Mouse (Mus musculus) forebrain, embryonic 11.5 days (tissue): ENCODE measurements around the gene Nlrc5. TPM values are rescaled to one million over a fixed set of nuclear protein-coding genes. Genes with fewer than 3 reads are reported as not detected.
A peak's percentile ranks its signal among the peaks of the same experiment; 100 is the strongest.

ENCODE experiments used
- ATAC-seq: fragments of 200-750 bp; cut with Nextera tagmentation; replicated peaks from 2 replicates; pipeline ENCODE4 v1.8.0; 2017; ENCODE audit warnings: moderate TSS enrichment; ENCODE audit not compliant: low FRiP score
- DNase-seq: peaks from one replicate; pipeline ENCODE4 v3.0.0-alpha.2; 2017; ENCODE audit warnings: low spot score
- H3K27ac ChIP-seq: fragments of 300-500 bp; sonication (generic); 2 replicates; pipeline ENCODE4 v1.5.1; 2014; ENCODE audit warnings: low read depth, low read length
- H3K27me3 ChIP-seq: fragments of 300-500 bp; sonication (generic); 2 replicates; pipeline ENCODE4 v1.6.1; 2014; ENCODE audit warnings: mild to moderate bottlenecking, low read length, mixed read lengths; ENCODE audit not compliant: control insufficient read depth, insufficient read depth
- H3K36me3 ChIP-seq: fragments of 300-500 bp; sonication (generic); 2 replicates; pipeline ENCODE4 v1.6.1; 2014; ENCODE audit warnings: mild to moderate bottlenecking, low read length, moderate library complexity, mixed read lengths; ENCODE audit not compliant: control insufficient read depth, insufficient read depth
- H3K4me1 ChIP-seq: fragments of 300-500 bp; sonication (generic); replicated peaks from 2 replicates; pipeline ENCODE4 v1.6.1; 2014; ENCODE audit warnings: low read length, mixed read lengths; ENCODE audit not compliant: control insufficient read depth, insufficient read depth
- H3K4me2 ChIP-seq: fragments of 300-500 bp; sonication (generic); 2 replicates; pipeline ENCODE4 v1.6.1; 2014; ENCODE audit warnings: low read depth, mild to moderate bottlenecking, low read length, moderate library complexity, mixed read lengths; ENCODE audit not compliant: severe bottlenecking
- H3K4me3 ChIP-seq: fragments of 300-500 bp; sonication (generic); 2 replicates; pipeline ENCODE4 v1.5.1; 2014; ENCODE audit warnings: low read depth, low read length
- H3K9ac ChIP-seq: fragments of 300-500 bp; sonication (generic); 2 replicates; pipeline ENCODE4 v1.6.1; 2014; ENCODE audit warnings: low read length
- H3K9me3 ChIP-seq: fragments of 300-500 bp; sonication (generic); 2 replicates; pipeline ENCODE4 v1.6.1; 2016; ENCODE audit warnings: low read length, mixed read lengths; ENCODE audit not compliant: control insufficient read depth
- WGBS: fragments of 180-500 bp; shearing (Covaris S2); extraction: QIAGEN DNeasy Blood & Tissue Kit; methylation state at CpG from one replicate; pipeline ENCODE4 v1.1.7; 2014; 5-methylcytosine and 5-hydroxymethylcytosine counted together
- polyA plus RNA-seq: library from polyadenylated mRNA; unstranded; fragments of >200 nt; fragmentation: Nextera tagmentation; extraction: Ambion mirVana; gene quantifications from 2 replicates; pipeline ENCODE4 v1.2.1, GENCODE M21; 2014

Gene Nlrc5
- polyA plus RNA-seq, 1 experiment from 2014 or later = 0.09 TPM

- 75% methylated on average over 8 of the region's 8 CpGs for WGBS
- Histone ChIP-seq H3K9ac (no peak overlapping the region), H3K4me1 (no peaks in the 10 kb centered on the region; the same call in 1 of the 2 replicates), H3K4me2 (no peak overlapping the region), H3K9me3 (no peaks in the 10 kb centered on the region), H3K27ac (no peak overlapping the region), H3K27me3 (no peaks in the 10 kb centered on the region), H3K4me3 (no peak overlapping the region), H3K36me3 (no peaks in the 10 kb centered on the region)
- ATAC-seq = no peak
- DNase-seq = no peak
These were observed 109.8 kb downstream of the Nlrc5 start for GRCm38 (mm10) chr8:94543981-94544380.

- Histone ChIP-seq H3K9ac (no peak overlapping the region), H3K4me3 (no peak overlapping the region), H3K9me3 (no peaks in the 10 kb centered on the region), H3K4me1 (peaks cover 21% of the 10 kb centered on the region), H3K4me2 (no peak overlapping the region), H3K27me3 (no peaks in the 10 kb centered on the region), H3K27ac (no peak overlapping the region), H3K36me3 (no peaks in the 10 kb centered on the region)
- DNase-seq = no peak
- 58% methylated on average over 5 of the region's 5 CpGs for WGBS
- no peak for ATAC-seq
These were observed 114.9 kb downstream of the Nlrc5 start for GRCm38 (mm10) chr8:94549041-94549440.

GRCm38 (mm10) chr8:94549482-94549881 lies 115.3 kb downstream of the Nlrc5 start:
- no peak for ATAC-seq
- no peak for DNase-seq
- Histone ChIP-seq H3K27ac (no peak overlapping the region), H3K9ac (no peak overlapping the region), H3K4me2 (no peak overlapping the region), H3K36me3 (no peaks in the 10 kb centered on the region), H3K4me3 (no peak overlapping the region), H3K4me1 (peaks cover 21% of the 10 kb centered on the region), H3K27me3 (no peaks in the 10 kb centered on the region), H3K9me3 (no peaks in the 10 kb centered on the region)
- WGBS = 49% methylated on average over 5 of the region's 5 CpGs

GRCm38 (mm10) chr8:94549998-94550397 lies 115.8 kb downstream of the Nlrc5 start:
- Histone ChIP-seq H3K27me3 (no peaks in the 10 kb centered on the region), H3K4me1 (peaks cover 21% of the 10 kb centered on the region), H3K27ac (no peak overlapping the region), H3K9ac (no peak overlapping the region), H3K4me3 (no peak overlapping the region), H3K4me2 (no peak overlapping the region), H3K36me3 (no peaks in the 10 kb centered on the region), H3K9me3 (no peaks in the 10 kb centered on the region)
- DNase-seq (no peak), ATAC-seq (no peak)
- WGBS = 82% methylated on average over 5 of the region's 5 CpGs

GRCm38 (mm10) chr8:94551471-94552422 lies 117.6 kb downstream of the Nlrc5 start:
- Histone ChIP-seq H3K9ac (peak overlapping the region; percentile 47), H3K4me3 (no peak overlapping the region)

GRCm38 (mm10) chr8:94552696-94553095 lies 118.5 kb downstream of the Nlrc5 start:
- Histone ChIP-seq H3K4me1 (peaks cover 21% of the 10 kb centered on the region), H3K36me3 (no peaks in the 10 kb centered on the region), H3K27ac (peak overlapping the region; percentile 87; the same call in 1 of the 2 replicates), H3K9ac (no peak overlapping the region), H3K9me3 (no peaks in the 10 kb centered on the region), H3K27me3 (no peaks in the 10 kb centered on the region), H3K4me2 (no peak overlapping the region), H3K4me3 (no peak overlapping the region)
- DNase-seq (no peak), ATAC-seq (no peak)
- 95% methylated on average over 2 of the region's 2 CpGs for WGBS

More at GRCm38 (mm10) chr8:94551471-94552422, 117.6 kb downstream of the Nlrc5 start:
- DNase-seq (peak; percentile 87), ATAC-seq (peak; percentile 90)
- WGBS = 25% methylated on average over 17 of the region's 17 CpGs
- Histone ChIP-seq H3K9me3 (no peaks in the 10 kb centered on the region), H3K27me3 (no peaks in the 10 kb centered on the region), H3K27ac (peak overlapping the region; percentile 87), H3K4me1 (peaks cover 21% of the 10 kb centered on the region), H3K36me3 (no peaks in the 10 kb centered on the region), H3K4me2 (peak overlapping the region; percentile 12; the same call in 1 of the 2 replicates)

GRCm38 (mm10) chr8:94557281-94557680 lies 123.1 kb downstream of the Nlrc5 start:
- Histone ChIP-seq H3K4me1 (peaks cover 12% of the 10 kb centered on the region), H3K9me3 (no peaks in the 10 kb centered on the region), H3K36me3 (no peaks in the 10 kb centered on the region), H3K9ac (no peak overlapping the region), H3K4me3 (no peak overlapping the region), H3K4me2 (no peak overlapping the region), H3K27me3 (no peaks in the 10 kb centered on the region), H3K27ac (no peak overlapping the region)
- no peak for DNase-seq
- WGBS = 84% methylated on average over 3 of the region's 3 CpGs
- ATAC-seq = no peak

GRCm38 (mm10) chr8:94561256-94561655 lies 127.1 kb downstream of the Nlrc5 start:
- H3K27me3 ChIP-seq = no peaks in the 10 kb centered on the region
- no peak overlapping the region for H3K4me2 ChIP-seq
- no peaks in the 10 kb centered on the region for H3K9me3 ChIP-seq
- H3K4me3 ChIP-seq = no peak overlapping the region
- no peak overlapping the region for H3K9ac ChIP-seq
- H3K36me3 ChIP-seq = no peaks in the 10 kb centered on the region
- H3K4me1 ChIP-seq = peaks cover 10% of the 10 kb centered on the region
- 34% methylated on average over 5 of the region's 5 CpGs for WGBS
- H3K27ac ChIP-seq = no peak overlapping the region
- ATAC-seq (peak; percentile 74), DNase-seq (peak; percentile 64)
